Mouse (Mus musculus) stomach, adult 2 months (tissue): ENCODE data around the gene Il13. TPM values are rescaled to one million over a fixed set of nuclear protein-coding genes. Genes with fewer than 3 reads are reported as not detected.

Experiments used
- polyA plus RNA-seq: library from polyadenylated mRNA; depleted of rRNA; stranded (reverse); fragments of >200 nt; gene quantifications from 2 replicates; pipeline ENCODE4 v1.2.3, GENCODE M21; 2012; rRNA removed

Gene Il13
- 0.74 and 0.84 TPM in 2 replicates for polyA plus RNA-seq

DNA sequence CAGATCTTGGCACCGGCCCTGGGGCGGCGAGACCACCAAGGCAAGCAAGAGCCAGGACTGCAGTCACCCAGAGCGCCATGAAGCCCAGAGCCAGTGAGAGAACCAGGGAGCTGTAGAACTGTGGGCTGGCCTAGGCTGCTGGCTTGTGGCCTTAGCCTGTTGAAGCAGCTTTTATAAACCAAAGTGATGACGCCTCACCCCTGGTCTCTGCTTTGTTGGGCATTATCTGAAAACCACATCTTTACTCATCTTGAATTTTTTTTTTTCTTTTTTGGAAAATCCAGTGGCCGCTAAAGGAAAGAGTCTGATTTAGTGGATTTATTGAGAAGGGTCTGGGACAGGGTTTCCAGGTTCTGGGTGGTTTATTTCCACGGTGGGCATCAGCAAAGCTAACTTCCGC lies at the start of gene Il13:
TSS of gene Il13 (minus strand) at position 147 of the 400 bp plus-strand sequence.

DNA sequence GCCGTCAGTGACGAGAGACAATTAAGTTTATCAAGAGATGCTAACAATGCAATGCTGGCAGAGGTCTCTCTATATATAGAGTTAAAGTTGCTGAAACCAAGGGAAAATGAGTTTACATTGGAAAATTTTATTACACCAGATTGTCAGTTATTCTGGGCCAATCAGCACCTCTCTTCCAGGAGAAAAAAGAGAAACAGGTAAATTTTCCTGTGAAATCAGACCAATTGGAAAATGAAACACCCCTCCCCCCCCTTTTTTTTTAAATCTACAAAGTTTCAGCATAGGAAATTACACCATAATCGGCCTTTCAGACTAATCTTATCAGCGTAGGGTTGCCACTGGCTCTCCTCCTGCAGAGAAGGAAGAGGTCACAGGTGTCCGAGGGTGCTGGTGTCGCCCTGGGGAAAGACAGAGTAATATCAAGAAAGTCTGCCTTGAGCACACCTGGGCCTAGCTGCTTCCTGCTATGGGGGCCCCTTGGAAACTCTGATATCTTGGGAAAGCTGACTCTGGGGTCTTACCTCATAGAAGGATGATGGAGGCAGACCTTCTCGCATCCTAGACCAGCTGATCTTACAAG lies 15.8 kb downstream of the Il13 start, which contains the start of gene Il4:
TSS of gene Il4 (minus strand) at position 51 of the 580 bp plus-strand sequence.

Other genes with a start within 250 kb of the Il13 start
- gene Leap2, start 211.5 kb downstream of the Il13 start, polyA plus RNA-seq, result not detected in 2 replicates
- 540 and 822 TPM in 2 replicates for gene Uqcrq, start 203.9 kb downstream of the Il13 start, polyA plus RNA-seq
- gene Gdf9, start 203.7 kb downstream of the Il13 start, polyA plus RNA-seq, result 1.6 and 3.2 TPM in 2 replicates
- gene Gm10447, start 177.6 kb downstream of the Il13 start, polyA plus RNA-seq, result 0.16 and 0.42 TPM in 2 replicates
- 8.1 and 9.6 TPM in 2 replicates for gene Shroom1, start 177.5 kb downstream of the Il13 start, polyA plus RNA-seq
- not detected in 2 replicates for gene Gm9837, start 164.2 kb downstream of the Il13 start, polyA plus RNA-seq
- not detected in 2 replicates for gene Gm9945, start 154.5 kb downstream of the Il13 start, polyA plus RNA-seq
- 1.6 and 2.7 TPM in 2 replicates for gene Sowaha, start 154.4 kb downstream of the Il13 start, polyA plus RNA-seq
- gene Sept8, start 115.4 kb downstream of the Il13 start, polyA plus RNA-seq, result 15.4 and 16.8 TPM in 2 replicates
- 0.66 and 0.69 TPM in 2 replicates for gene Kif3a, start 67.3 kb downstream of the Il13 start, polyA plus RNA-seq
- gene Il4, start 16.0 kb downstream of the Il13 start, polyA plus RNA-seq, result not detected in 2 replicates
- gene Rad50, start 72.6 kb upstream of the Il13 start, polyA plus RNA-seq, result 1.4 and 1.5 TPM in 2 replicates
- gene Il5, start 86.1 kb upstream of the Il13 start, polyA plus RNA-seq, result 0.04 and 0.17 TPM in 2 replicates
- 15.6 and 27.3 TPM in 2 replicates for gene Irf1, start 135.3 kb upstream of the Il13 start, polyA plus RNA-seq
- gene Gm17334, start 138.5 kb upstream of the Il13 start, polyA plus RNA-seq, result 0.34 and 0.63 TPM in 2 replicates
- gene Gm12216, start 224.6 kb upstream of the Il13 start, polyA plus RNA-seq, result 0.99 and 1.6 TPM in 2 replicates